Mouse (Mus musculus): Measurements from ENCODE around the gene Olfr160.

DNA sequence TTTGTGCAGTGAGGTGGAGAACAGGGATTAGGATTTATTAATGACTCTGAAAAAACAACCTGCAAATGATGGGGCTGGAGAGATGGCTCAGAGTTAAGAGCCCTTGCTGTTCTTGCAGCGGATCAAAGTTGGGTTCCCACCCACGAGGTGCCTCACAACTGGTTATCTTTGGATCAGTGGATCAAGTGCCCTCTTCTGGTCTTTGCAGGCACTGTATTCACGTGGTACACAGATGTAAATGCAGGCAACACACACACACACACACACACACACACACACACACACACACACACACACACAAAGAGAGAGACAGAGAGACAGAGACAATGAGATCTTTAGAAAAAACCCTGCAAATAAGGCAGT, 28.1 kb downstream of the Olfr160 start:
- no peak for TF ChIP-seq MAX (IDR thresholded peaks at IDR 0.05; ENCODE audit: low read depth)
- TF ChIP-seq POLR2A (IDR thresholded peaks at IDR 0.05; ENCODE audit: insufficient read length, low read depth) = no peak
- no peak for TF ChIP-seq TCF12 (IDR thresholded peaks at IDR 0.05; ENCODE audit: insufficient read depth, poor library complexity, severe bottlenecking)
- TF ChIP-seq CEBPB (IDR thresholded peaks at IDR 0.05; ENCODE audit: insufficient read depth, poor library complexity, severe bottlenecking) = no peak
- TF ChIP-seq E2F4 (IDR thresholded peaks at IDR 0.05; ENCODE audit: insufficient read depth) = no peak
- no peak for TF ChIP-seq POLR2AphosphoS2 (IDR thresholded peaks at IDR 0.05; ENCODE audit: insufficient read length, low read depth)

Measured in myocyte (in vitro differentiated cells).